14 mouse cellular contexts compared by ENCODE assay signal in genomic region chr11:58046438-58046837, GRCm38 (mm10). TPM values are rescaled to one million over a fixed set of nuclear protein-coding genes. Genes with fewer than 3 reads are reported as not detected.
DNase-seq lines count a peak whose midpoint lies in the region; ATAC-seq and TF ChIP-seq lines count a peak whose summit lies in the region.
"Had no signal": no experiment of that assay in that cellular context is flagged by ENCODE, and none has a peak within 500 bp of the region (broad histone marks: within the 10 kb centered on the region; RNA-seq: fewer than 3 reads in every experiment).

No protein-coding gene starts in this region.

- no peak overlapping the region for H3K4me2 ChIP-seq in lung, embryonic 14.5 days
- H3K4me2 ChIP-seq: heart, embryonic 12.5 days; hindbrain, embryonic 15.5 days had no signal

- intact Hi-C loops in heart, adult 2 months (cut with DNase I): no loop called here
- intact Hi-C loops in heart, postnatal 36 days (cut with DNase I): loop anchor here (5.0 kb wide), 1 partner anchor 34 kb away; no protein-coding TSS in a partner anchor

- 79% methylated on average over 4 of the region's 4 CpGs for WGBS in heart, adult 2 months
- WGBS in lung, embryonic 14.5 days: 70% methylated on average over 4 of the region's 4 CpGs

- TF ChIP-seq EP300 in heart, adult 2 months (IDR thresholded peaks at IDR 0.05; ENCODE audit: insufficient read depth, low read depth, low read length): no peak

- no peaks in the 10 kb centered on the region for H3K27me3 ChIP-seq in heart, adult 2 months (ENCODE audit: control insufficient read depth, insufficient read depth, low read length)
- no peaks in the 10 kb centered on the region for H3K27me3 ChIP-seq in lung, embryonic 14.5 days (ENCODE audit: insufficient read depth, low read length)
- H3K27me3 ChIP-seq: heart, embryonic 12.5 days; hindbrain, embryonic 15.5 days had no signal

- DNase-seq in heart, adult 2 months: no peak
- DNase-seq in heart, postnatal 36 days: no peak
- DNase-seq in lung, embryonic 14.5 days: peak; percentile 27
- DNase-seq in lung, postnatal 25 days (ENCODE audit: low spot score): no peak
- DNase-seq in CD4-positive helper T cell, adult 2 months (ENCODE audit: low read depth, low spot score): peak; percentile 21
- peak; percentile 34 for DNase-seq in brain, adult 2 months (ENCODE audit: low read depth, low spot score)
- no peak for DNase-seq in spleen, adult 18-20 months

- peak; percentile 62 for TF ChIP-seq CTCF in heart, adult 2 months (IDR thresholded peaks at IDR 0.05)
- TF ChIP-seq CTCF in lung, embryonic 14.5 days (IDR thresholded peaks at IDR 0.05; ENCODE audit: low read depth): peak; percentile 36

- no peak overlapping the region for H3K9ac ChIP-seq in heart, adult 2 months (ENCODE audit: low read depth, low read length)
- no peak overlapping the region for H3K9ac ChIP-seq in lung, embryonic 14.5 days
- H3K9ac ChIP-seq: heart, embryonic 12.5 days; hindbrain, embryonic 15.5 days had no signal

- TF ChIP-seq POLR2A in heart, adult 2 months (IDR thresholded peaks at IDR 0.05; ENCODE audit: insufficient read depth, low read depth, low read length): no peak

- H3K4me3 ChIP-seq in heart, adult 2 months: no peak overlapping the region
- no peak overlapping the region for H3K4me3 ChIP-seq in lung, embryonic 14.5 days (ENCODE audit: low read depth, low read length)
- H3K4me3 ChIP-seq: heart, embryonic 12.5 days; hindbrain, embryonic 15.5 days had no signal

- no peak for ATAC-seq in lung, embryonic 14.5 days (ENCODE audit: insufficient read depth)

- no peaks in the 10 kb centered on the region; the same call in none of the 2 replicates for H3K79me2 ChIP-seq in heart, adult 2 months (replicated peaks; ENCODE audit: control insufficient read depth, insufficient read depth, low read length)

- no peaks in the 10 kb centered on the region for H3K9me3 ChIP-seq in lung, embryonic 14.5 days (ENCODE audit: low read depth, low read length)
- H3K9me3 ChIP-seq: heart, embryonic 12.5 days; hindbrain, embryonic 15.5 days had no signal

- H3K4me1 ChIP-seq in heart, adult 2 months (ENCODE audit: control insufficient read depth, insufficient read depth, low read length): no peaks in the 10 kb centered on the region
- no peaks in the 10 kb centered on the region for H3K4me1 ChIP-seq in lung, embryonic 14.5 days (ENCODE audit: insufficient read depth)
- H3K4me1 ChIP-seq: hindbrain, embryonic 15.5 days had no signal

- no peaks in the 10 kb centered on the region; the same call in 1 of the 2 replicates for H3K36me3 ChIP-seq in heart, adult 2 months (ENCODE audit: control insufficient read depth, insufficient read depth, low read length)
- peaks cover 89% of the 10 kb centered on the region for H3K36me3 ChIP-seq in lung, embryonic 14.5 days (ENCODE audit: insufficient read depth)

- no peak overlapping the region for H3K27ac ChIP-seq in heart, adult 2 months
- no peak overlapping the region for H3K27ac ChIP-seq in lung, embryonic 14.5 days (ENCODE audit: low read depth)
- H3K27ac ChIP-seq: hindbrain, embryonic 15.5 days had no signal

RNA-seq across cellular contexts. Expression of gene Larp1, which starts 37.6 kb away (rescaled TPM):
- total RNA-seq in heart, adult 2 months (2021): 10 to 100 TPM; 57.4 to 63.4 TPM
- polyA plus RNA-seq in heart, adult 2 months (2012; rRNA removed): 26.5 and 35.7 TPM in 2 replicates
- 10 to 100 TPM; 52.4 to 55.3 TPM for total RNA-seq in heart, postnatal 36 days (2021)
- 24.7 and 26.9 TPM in 2 replicates for polyA plus RNA-seq in lung, embryonic 14.5 days (2014; fragmentation: Nextera tagmentation; extraction: Ambion mirVana)

RNA-seq across cellular contexts. Expression of gene Gm12248, which starts 46.5 kb away (rescaled TPM):
- not detected for total RNA-seq in heart, adult 2 months (2021)
- polyA plus RNA-seq in heart, adult 2 months (2012; rRNA removed): 0.44 TPM in 1 of 2 replicates, not detected in the other
- total RNA-seq in heart, postnatal 36 days (2021): not detected
- polyA plus RNA-seq in lung, embryonic 14.5 days (2014; fragmentation: Nextera tagmentation; extraction: Ambion mirVana): not detected in 2 replicates
- total RNA-seq: gastrocnemius, adult 18-20 months; left cerebral cortex, adult 18-20 months; megakaryocyte progenitor cell, adult 5-6 weeks had no signal
- polyA plus RNA-seq: cortical plate, adult 2 months; heart, embryonic 12.5 days; limb, embryonic 14.5 days had no signal

RNA-seq across cellular contexts. Expression of gene Cnot8, which starts 57.5 kb away (rescaled TPM):
- 10 to 100 TPM; 35.5 to 36.4 TPM for total RNA-seq in heart, adult 2 months (2021)
- 43.0 and 76.2 TPM in 2 replicates for polyA plus RNA-seq in heart, adult 2 months (2012; rRNA removed)
- total RNA-seq in heart, postnatal 36 days (2021): 10 to 100 TPM; 36.5 to 37.4 TPM
- polyA plus RNA-seq in lung, embryonic 14.5 days (2014; fragmentation: Nextera tagmentation; extraction: Ambion mirVana): 82.3 and 86.8 TPM in 2 replicates

Comparison
In these comparisons a context has a peak if more than half of its experiments do, and no peak if none do; other contexts are left out.
1. DNase-seq: peak in lung, embryonic 14.5 days (single experiment), CD4-positive helper T cell, adult 2 months (single experiment) and brain, adult 2 months (single experiment); none in heart, adult 2 months (0 of 2), heart, postnatal 36 days (0 of 2), lung, postnatal 25 days (single experiment) and spleen, adult 18-20 months (0 of 2).